Mouse (Mus musculus) natural killer cell, adult 2 months (primary cell): ENCODE measurements around the gene Slc31a1.

Experiments
- DNase-seq, 2 experiments: peaks; one replicate each; pipeline ENCODE4 v3.0.0; 2022; ENCODE audit warnings: low spot score in 2 of 2

Gene Slc31a1

GRCm38 (mm10) chr4:62360088-62360804 is at the start of gene Slc31a1, which contains the start of gene Fkbp15:
Gene Slc31a1, plus strand, starts transcription at chr4:62360727.
Gene Fkbp15, minus strand, starts transcription at chr4:62360548.
- DNase-seq = peak; percentile 95

- no peak for DNase-seq
These were observed 47.7 kb upstream of the Slc31a1 start for GRCm38 (mm10) chr4:62312821-62313220.

- no peak for DNase-seq
These were observed 46.8 kb upstream of the Slc31a1 start for GRCm38 (mm10) chr4:62313641-62314211.

- no peak for DNase-seq
These were observed 46.0 kb upstream of the Slc31a1 start for GRCm38 (mm10) chr4:62314516-62314915.

GRCm38 (mm10) chr4:62316456-62316855 is 44.1 kb upstream of the Slc31a1 start:
- DNase-seq = no peak

- DNase-seq = no peak
These were observed 42.2 kb upstream of the Slc31a1 start for GRCm38 (mm10) chr4:62318294-62318693.

GRCm38 (mm10) chr4:62322684-62323083 is 37.8 kb upstream of the Slc31a1 start:
- peak in 1 of 2 experiments; percentile 17 for DNase-seq

GRCm38 (mm10) chr4:62326111-62326510 is 34.4 kb upstream of the Slc31a1 start:
- no peak for DNase-seq

- DNase-seq = no peak
These were observed 31.4 kb upstream of the Slc31a1 start for GRCm38 (mm10) chr4:62328941-62329660.

- DNase-seq = no peak
These were observed 28.6 kb upstream of the Slc31a1 start for GRCm38 (mm10) chr4:62331977-62332376.

- no peak for DNase-seq
These were observed 22.0 kb upstream of the Slc31a1 start for GRCm38 (mm10) chr4:62338536-62338935.

GRCm38 (mm10) chr4:62344000-62344399 is 16.5 kb upstream of the Slc31a1 start:
- DNase-seq = peak in 1 of 2 experiments; percentile 24

GRCm38 (mm10) chr4:62345827-62346226 is 14.7 kb upstream of the Slc31a1 start:
- peak in 1 of 2 experiments; percentile 3 for DNase-seq

- no peak for DNase-seq
These were observed 12.8 kb upstream of the Slc31a1 start for GRCm38 (mm10) chr4:62347605-62348328.

- no peak for DNase-seq
These were observed 12.2 kb upstream of the Slc31a1 start for GRCm38 (mm10) chr4:62348329-62348705.

- no peak for DNase-seq
These were observed 11.2 kb upstream of the Slc31a1 start for GRCm38 (mm10) chr4:62349371-62349770.

GRCm38 (mm10) chr4:62357631-62358148 is 2.8 kb upstream of the Slc31a1 start:
- DNase-seq = no peak

- no peak for DNase-seq
These were observed 1.2 kb upstream of the Slc31a1 start for GRCm38 (mm10) chr4:62359256-62359775.

- DNase-seq = peak in 1 of 2 experiments; percentile 4
These were observed 403 bp downstream of the Slc31a1 start for GRCm38 (mm10) chr4:62360805-62361455.

- DNase-seq = no peak
These were observed 1.0 kb downstream of the Slc31a1 start for GRCm38 (mm10) chr4:62361571-62361970.

GRCm38 (mm10) chr4:62361997-62362396 is 1.5 kb downstream of the Slc31a1 start:
- DNase-seq = no peak
